Mouse (Mus musculus) heart, postnatal 25 days (tissue): ENCODE data around the gene Cdsn. TPM values are rescaled to one million over a fixed set of nuclear protein-coding genes. Genes with fewer than 3 reads are reported as not detected.

Experiments used
- DNase-seq: peaks from one replicate; pipeline ENCODE4 v3.0.0; 2022; ENCODE audit warnings: low spot score
- intact Hi-C: fragments of 180-260 bp; cut with DNase I; formaldehyde crosslinking; loops from one replicate; pipeline ENCODE4 v1.15.1; 2025
- total RNA-seq, 2 experiments: library from RNA; stranded (reverse); gene quantifications; 2 replicates each; pipeline ENCODE4 v1.2.3; 2021

The Cdsn gene
- total RNA-seq, 2 experiments from 2014 or later = 0.26 to 0.28 TPM

- intact Hi-C loops = no loop called here
- no peak for DNase-seq
Observed at GRCm38 (mm10) chr17:35601736-35602354, 49.9 kb downstream of the Cdsn start.

Other genes with a start within 250 kb of the Cdsn start
- gene H2-Q1, start 231.7 kb upstream of the Cdsn start, total RNA-seq = 1 to 10 TPM in 1 of 2 experiments, under 1 TPM in 1; 0.23 to 1.1 TPM
- gene H2-Q2, start 209.9 kb upstream of the Cdsn start, total RNA-seq = under 1 TPM; 0.95 to 0.99 TPM
- 10 to 100 TPM in 1 of 2 experiments, 1 to 10 TPM in 1; 7.9 to 11.0 TPM for gene H2-Q4, start 172.5 kb upstream of the Cdsn start, total RNA-seq
- gene H2-Q6, start 127.3 kb upstream of the Cdsn start, total RNA-seq = under 1 TPM; 0.34 to 0.75 TPM
- gene H2-Q7, start 113.0 kb upstream of the Cdsn start, total RNA-seq = 1 to 10 TPM; 1.3 to 1.4 TPM
- under 1 TPM; 0.13 to 0.14 TPM for gene H2-Q10, start 82.0 kb upstream of the Cdsn start, total RNA-seq
- gene Pou5f1, start 46.1 kb upstream of the Cdsn start, total RNA-seq = not detected
- gene Tcf19, start 35.3 kb upstream of the Cdsn start, total RNA-seq = 1 to 10 TPM; 3.1 to 3.5 TPM
- 1 to 10 TPM; 2.2 to 2.8 TPM for gene Cchcr1, start 35.0 kb upstream of the Cdsn start, total RNA-seq
- not detected for gene Psors1c2, start 18.9 kb upstream of the Cdsn start, total RNA-seq
- gene 2300002M23Rik, start 15.3 kb downstream of the Cdsn start, total RNA-seq = not detected
- not detected for gene Sfta2, start 49.4 kb downstream of the Cdsn start, total RNA-seq
- gene Gm9573, start 74.5 kb downstream of the Cdsn start, total RNA-seq = not detected
- gene Mucl3, start 91.6 kb downstream of the Cdsn start, total RNA-seq = not detected
- 10 to 100 TPM; 32.3 TPM for gene Vars2, start 115.5 kb downstream of the Cdsn start, total RNA-seq
- 10 to 100 TPM; 17.5 to 18.3 TPM for gene Gtf2h4, start 121.6 kb downstream of the Cdsn start, total RNA-seq
- 10 to 100 TPM; 33.1 to 41.7 TPM for gene Ddr1, start 152.5 kb downstream of the Cdsn start, total RNA-seq